Mouse (Mus musculus): ENCODE measurements around the gene Usp32. TPM values are rescaled to one million over a fixed set of nuclear protein-coding genes. Genes with fewer than 3 reads are reported as not detected.

Usp32 gene
- polyA plus RNA-seq, 1 experiment from 2014 or later: 3.0 TPM

DNA sequence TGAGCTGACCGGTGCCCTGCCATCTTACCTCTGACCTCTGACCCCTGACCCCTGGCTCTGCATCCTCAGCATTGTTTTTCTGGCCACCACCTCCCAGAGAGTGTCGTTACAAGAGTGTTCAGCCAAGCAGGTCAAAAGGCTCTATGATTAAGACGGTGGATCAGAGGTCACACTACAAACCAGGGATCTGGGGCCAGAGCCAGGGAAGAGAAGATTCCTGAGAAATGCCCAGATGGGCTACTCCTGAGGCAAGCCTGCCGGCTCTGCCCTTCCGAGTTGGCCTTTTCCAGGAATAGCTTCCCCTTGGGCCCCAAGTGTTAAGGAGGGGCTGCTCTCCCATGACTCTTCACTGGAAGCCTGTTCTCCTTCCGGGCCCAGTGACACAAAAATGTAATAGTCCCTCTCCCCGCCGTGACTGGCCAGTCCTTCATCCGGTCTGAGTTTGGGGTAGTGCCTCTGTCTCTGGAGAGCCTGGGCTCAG lies 180.2 kb downstream of the Usp32 start:
- Histone ChIP-seq H3K4me3 (ENCODE audit: low read depth, low read length) (no peak overlapping the region), H3K4me2 (replicated peaks; ENCODE audit: low read depth) (no peak overlapping the region), H3K9me3 (ENCODE audit: control insufficient read depth, low read length) (no peaks in the 10 kb centered on the region), H3K27ac (replicated peaks) (no peak overlapping the region), H3K9ac (ENCODE audit: low read length) (no peak overlapping the region), H3K36me3 (ENCODE audit: control insufficient read depth, insufficient read depth, low read length) (no peaks in the 10 kb centered on the region), H3K27me3 (ENCODE audit: control insufficient read depth, insufficient read depth, low read length) (no peaks in the 10 kb centered on the region), H3K4me1 (replicated peaks; ENCODE audit: control insufficient read depth, insufficient read depth) (0 out of 2 replicates have a peak, but pooled peaks cover 2% of the 10 kb centered on the region)
- ATAC-seq (ENCODE audit: low FRiP score, low TSS enrichment) (peak; percentile 31; the same call in 1 of the 2 replicates), DNase-seq (ENCODE audit: low spot score) (peak; percentile 19)
- TF ChIP-seq CTCF (IDR thresholded peaks at IDR 0.05; ENCODE audit: low read depth) (no peak), EP300 (optimal IDR thresholded peaks at IDR 0.05) (no peak)
- 8% methylated on average over 9 of the region's 9 CpGs for WGBS

DNA sequence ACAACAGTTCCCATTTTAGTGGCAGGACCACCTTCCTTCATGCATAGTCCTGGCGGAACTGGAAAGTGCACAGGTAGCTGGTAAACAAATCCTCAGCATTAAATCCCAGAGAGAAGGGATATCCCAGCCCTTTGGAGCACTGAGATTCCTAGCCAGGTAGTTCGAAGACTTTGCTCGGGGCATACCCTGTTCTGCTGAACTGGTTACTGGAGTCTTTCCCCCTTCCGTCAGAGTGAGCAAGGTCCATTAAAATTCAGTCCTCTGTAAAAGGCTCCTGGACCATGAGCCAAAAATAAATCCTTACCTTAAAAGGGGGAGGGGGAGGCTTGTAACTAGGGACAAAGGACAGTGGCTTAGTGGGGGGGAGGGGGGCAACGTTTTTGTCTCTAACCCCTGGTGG lies 180.8 kb downstream of the Usp32 start:
- Histone ChIP-seq H3K4me3 (ENCODE audit: low read depth, low read length) (no peak overlapping the region), H3K27me3 (ENCODE audit: control insufficient read depth, insufficient read depth, low read length) (no peaks in the 10 kb centered on the region), H3K36me3 (ENCODE audit: control insufficient read depth, insufficient read depth, low read length) (no peaks in the 10 kb centered on the region), H3K9ac (ENCODE audit: low read length) (no peak overlapping the region), H3K4me2 (replicated peaks; ENCODE audit: low read depth) (no peak overlapping the region), H3K9me3 (ENCODE audit: control insufficient read depth, low read length) (no peaks in the 10 kb centered on the region), H3K27ac (replicated peaks) (no peak overlapping the region), H3K4me1 (replicated peaks; ENCODE audit: control insufficient read depth, insufficient read depth) (0 out of 2 replicates have a peak, but pooled peaks cover 2% of the 10 kb centered on the region)
- 31% methylated on average over 5 of the region's 5 CpGs for WGBS
- DNase-seq (ENCODE audit: low spot score) (no peak), ATAC-seq (ENCODE audit: low FRiP score, low TSS enrichment) (no peak)
- no peak for TF ChIP-seq EP300 (optimal IDR thresholded peaks at IDR 0.05)
- no peak for TF ChIP-seq CTCF (IDR thresholded peaks at IDR 0.05; ENCODE audit: low read depth)

DNA sequence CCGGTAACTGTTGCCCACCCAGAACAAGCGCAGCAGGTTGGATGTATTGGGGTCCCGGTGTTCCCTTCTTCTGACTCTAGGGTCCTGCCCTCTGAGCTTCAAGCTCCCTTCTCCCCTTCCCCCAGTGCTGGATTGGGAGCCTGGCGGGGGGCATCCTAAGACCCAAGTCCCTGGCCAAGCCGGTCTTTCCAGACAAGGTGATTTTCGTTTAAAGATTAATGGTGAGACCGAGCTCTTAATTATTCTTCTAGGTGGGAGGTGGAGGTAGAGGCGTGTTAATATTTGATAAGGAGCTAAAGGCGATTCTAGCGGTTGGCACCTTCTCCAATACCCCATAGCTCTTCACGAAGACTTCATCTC lies 181.7 kb downstream of the Usp32 start:
- H3K4me1 ChIP-seq (replicated peaks; ENCODE audit: control insufficient read depth, insufficient read depth): 0 out of 2 replicates have a peak, but pooled peaks cover 2% of the 10 kb centered on the region
- TF ChIP-seq EP300 (optimal IDR thresholded peaks at IDR 0.05) (no peak), CTCF (IDR thresholded peaks at IDR 0.05; ENCODE audit: low read depth) (no peak)
- WGBS: 2% methylated on average over 11 of the region's 11 CpGs
- no peak overlapping the region for H3K9ac ChIP-seq (ENCODE audit: low read length)
- H3K27ac ChIP-seq (replicated peaks): no peak overlapping the region
- ATAC-seq (ENCODE audit: low FRiP score, low TSS enrichment): no peak
- DNase-seq (ENCODE audit: low spot score): no peak
- H3K4me2 ChIP-seq (replicated peaks; ENCODE audit: low read depth): no peak overlapping the region
- no peaks in the 10 kb centered on the region for H3K36me3 ChIP-seq (ENCODE audit: control insufficient read depth, insufficient read depth, low read length)
- H3K4me3 ChIP-seq (ENCODE audit: low read depth, low read length): no peak overlapping the region
- no peaks in the 10 kb centered on the region for H3K27me3 ChIP-seq (ENCODE audit: control insufficient read depth, insufficient read depth, low read length)
- no peaks in the 10 kb centered on the region for H3K9me3 ChIP-seq (ENCODE audit: control insufficient read depth, low read length)

DNA sequence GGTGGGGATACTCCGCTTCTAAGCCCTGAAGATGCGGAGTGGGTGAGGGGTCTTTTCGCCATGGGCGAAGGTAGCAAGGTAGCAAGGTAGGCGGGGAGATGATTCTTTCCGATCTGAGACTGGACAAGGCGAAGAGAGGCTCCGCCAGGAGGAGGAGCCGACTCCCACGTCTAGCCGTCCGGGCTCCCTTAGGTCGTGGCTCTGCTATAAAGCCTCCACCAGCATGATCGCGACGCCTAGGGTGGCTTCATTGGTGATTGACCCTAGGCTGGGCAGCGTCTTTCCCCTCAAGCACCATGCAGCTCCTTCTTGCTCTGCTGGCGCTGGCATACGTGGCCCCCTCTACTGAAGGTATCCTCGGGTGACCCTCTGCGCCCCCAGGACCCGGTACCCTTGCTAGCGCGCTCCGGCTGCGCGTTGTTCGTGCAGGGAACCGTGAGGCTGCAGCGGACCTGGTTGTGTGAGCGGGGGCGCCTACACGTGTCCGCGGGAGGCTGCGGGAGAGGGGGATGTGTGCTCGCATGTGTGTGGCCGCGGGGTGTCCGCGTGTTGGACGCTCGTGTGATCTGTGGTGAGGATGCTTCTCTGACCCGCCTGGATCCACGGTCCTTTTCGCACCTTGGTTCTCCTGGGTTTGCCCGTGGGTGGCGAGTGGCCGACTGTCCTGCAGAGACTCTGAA lies 182.2 kb downstream of the Usp32 start, which contains the start of gene Car4:
Car4 (plus strand) TSS at position 196 of the 680 bp plus-strand sequence.
- H3K36me3 ChIP-seq (ENCODE audit: control insufficient read depth, insufficient read depth, low read length): no peaks in the 10 kb centered on the region
- peak within 1 kb of the TSS; percentile 23 for H3K4me2 ChIP-seq (replicated peaks; ENCODE audit: low read depth)
- peak within 1 kb of the TSS; percentile 17; the same call in 1 of the 2 replicates for H3K4me3 ChIP-seq (ENCODE audit: low read depth, low read length)
- TF ChIP-seq CTCF (IDR thresholded peaks at IDR 0.05; ENCODE audit: low read depth) (no peak), EP300 (optimal IDR thresholded peaks at IDR 0.05) (no peak)
- no peak within 1 kb of the TSS for H3K9ac ChIP-seq (ENCODE audit: low read length)
- H3K9me3 ChIP-seq (ENCODE audit: control insufficient read depth, low read length): no peaks in the 10 kb centered on the region
- H3K27me3 ChIP-seq (ENCODE audit: control insufficient read depth, insufficient read depth, low read length): no peaks in the 10 kb centered on the region
- DNase-seq (ENCODE audit: low spot score) (peak; percentile 17), ATAC-seq (ENCODE audit: low FRiP score, low TSS enrichment) (no peak)
- H3K27ac ChIP-seq (replicated peaks): no peak within 1 kb of the TSS
- 1% methylated on average over 46 of the region's 49 CpGs for WGBS
- H3K4me1 ChIP-seq (replicated peaks; ENCODE audit: control insufficient read depth, insufficient read depth): 0 out of 2 replicates have a peak, but pooled peaks cover 2% of the 10 kb centered on the region

DNA sequence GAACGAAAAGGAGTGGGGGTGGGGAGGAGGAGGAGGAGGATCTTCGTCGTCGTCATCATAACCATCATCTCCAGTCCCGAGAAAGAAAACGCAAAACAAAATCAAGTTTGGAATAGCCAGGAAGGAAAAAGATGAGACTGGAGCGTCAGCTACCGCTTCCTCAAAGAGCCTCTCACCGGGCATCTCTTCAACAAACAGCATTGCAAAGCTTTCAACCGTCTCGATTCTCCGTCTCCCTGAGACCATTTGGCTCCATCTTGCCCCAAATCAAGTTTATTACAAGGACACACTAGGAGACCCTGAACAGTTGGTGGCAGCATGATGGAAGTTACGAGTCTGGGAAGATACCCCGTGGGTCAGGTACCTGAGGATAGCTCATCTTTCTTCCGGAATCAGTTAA lies 182.8 kb downstream of the Usp32 start:
- Histone ChIP-seq H3K27me3 (ENCODE audit: control insufficient read depth, insufficient read depth, low read length) (no peaks in the 10 kb centered on the region), H3K9ac (ENCODE audit: low read length) (no peak overlapping the region), H3K4me2 (replicated peaks; ENCODE audit: low read depth) (peak overlapping the region; percentile 23), H3K4me1 (replicated peaks; ENCODE audit: control insufficient read depth, insufficient read depth) (0 out of 2 replicates have a peak, but pooled peaks cover 2% of the 10 kb centered on the region), H3K27ac (replicated peaks) (no peak overlapping the region), H3K9me3 (ENCODE audit: control insufficient read depth, low read length) (no peaks in the 10 kb centered on the region), H3K36me3 (ENCODE audit: control insufficient read depth, insufficient read depth, low read length) (no peaks in the 10 kb centered on the region), H3K4me3 (ENCODE audit: low read depth, low read length) (peak overlapping the region; percentile 17; the same call in 1 of the 2 replicates)
- DNase-seq (ENCODE audit: low spot score): no peak
- TF ChIP-seq CTCF (IDR thresholded peaks at IDR 0.05; ENCODE audit: low read depth): no peak
- no peak for TF ChIP-seq EP300 (optimal IDR thresholded peaks at IDR 0.05)
- 5% methylated on average over 15 of the region's 15 CpGs for WGBS
- no peak for ATAC-seq (ENCODE audit: low FRiP score, low TSS enrichment)

DNA sequence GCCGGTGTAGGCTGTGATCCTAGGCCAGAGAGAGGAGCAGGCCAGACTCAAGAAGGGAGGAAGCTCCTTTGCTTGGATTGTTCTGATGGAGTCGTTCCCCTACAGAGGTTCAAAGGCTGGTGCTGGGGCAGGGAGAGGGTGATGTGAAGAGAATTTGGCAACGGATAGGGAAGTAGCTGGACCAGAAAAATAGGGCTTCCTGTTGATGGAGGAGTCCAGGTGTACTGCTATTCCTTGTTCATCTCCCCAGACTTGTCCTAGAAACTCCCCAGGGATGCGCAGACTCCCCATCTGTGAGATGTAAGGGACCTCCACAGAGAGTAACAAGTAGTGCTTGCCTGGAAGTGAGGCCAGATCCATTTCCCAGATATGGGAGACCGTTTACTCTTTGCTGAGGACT lies 183.6 kb downstream of the Usp32 start:
- no peak for TF ChIP-seq EP300 (optimal IDR thresholded peaks at IDR 0.05)
- DNase-seq (ENCODE audit: low spot score) (no peak), ATAC-seq (ENCODE audit: low FRiP score, low TSS enrichment) (no peak)
- H3K4me1 ChIP-seq (replicated peaks; ENCODE audit: control insufficient read depth, insufficient read depth): 0 out of 2 replicates have a peak, but pooled peaks cover 2% of the 10 kb centered on the region
- no peak overlapping the region for H3K4me2 ChIP-seq (replicated peaks; ENCODE audit: low read depth)
- H3K36me3 ChIP-seq (ENCODE audit: control insufficient read depth, insufficient read depth, low read length): no peaks in the 10 kb centered on the region
- H3K27me3 ChIP-seq (ENCODE audit: control insufficient read depth, insufficient read depth, low read length): no peaks in the 10 kb centered on the region
- no peak overlapping the region for H3K4me3 ChIP-seq (ENCODE audit: low read depth, low read length)
- H3K9me3 ChIP-seq (ENCODE audit: control insufficient read depth, low read length): no peaks in the 10 kb centered on the region
- no peak overlapping the region for H3K27ac ChIP-seq (replicated peaks)
- H3K9ac ChIP-seq (ENCODE audit: low read length): no peak overlapping the region
- 24% methylated on average over 5 of the region's 5 CpGs for WGBS
